Mouse (Mus musculus) thymus, postnatal 0 days (tissue): ENCODE results near the gene Atg7. TPM values are rescaled to one million over a fixed set of nuclear protein-coding genes. Genes with fewer than 3 reads are reported as not detected.

ENCODE experiments used
- DNase-seq: peaks from one replicate; pipeline ENCODE4 v3.0.0-alpha.2; 2015; ENCODE audit warnings: low spot score
- polyA plus RNA-seq: library from polyadenylated mRNA; unstranded; fragments of >200 nt; fragmentation: Nextera tagmentation; extraction: Ambion mirVana; gene quantifications from 2 replicates; pipeline ENCODE4 v1.2.1, GENCODE M21; 2015

Atg7 gene
- polyA plus RNA-seq, 1 experiment from 2014 or later, result 19.6 TPM

GRCm38 (mm10) chr6:114896281-114896680, 253.4 kb downstream of the Atg7 start:
- DNase-seq, result no peak

- DNase-seq, result peak; percentile 43
Observed at GRCm38 (mm10) chr6:114898949-114899348, 256.1 kb downstream of the Atg7 start.

- peak; percentile 58 for DNase-seq
Observed at GRCm38 (mm10) chr6:114899652-114900051, 256.8 kb downstream of the Atg7 start.

GRCm38 (mm10) chr6:114900194-114900593, 257.3 kb downstream of the Atg7 start:
- no peak for DNase-seq

GRCm38 (mm10) chr6:114901321-114901824, 258.5 kb downstream of the Atg7 start:
- no peak for DNase-seq

- no peak for DNase-seq
Observed at GRCm38 (mm10) chr6:114901921-114902320, 259.0 kb downstream of the Atg7 start.

- no peak for DNase-seq
Observed at GRCm38 (mm10) chr6:114904233-114904632, 261.3 kb downstream of the Atg7 start.

- DNase-seq, result no peak
Observed at GRCm38 (mm10) chr6:114904818-114905217, 261.9 kb downstream of the Atg7 start.

- no peak for DNase-seq
Observed at GRCm38 (mm10) chr6:114905253-114906028, 262.5 kb downstream of the Atg7 start.

- no peak for DNase-seq
Observed at GRCm38 (mm10) chr6:114906209-114906608, 263.3 kb downstream of the Atg7 start.

GRCm38 (mm10) chr6:114907459-114907858, 264.6 kb downstream of the Atg7 start:
- no peak for DNase-seq

- DNase-seq, result no peak
Observed at GRCm38 (mm10) chr6:114909801-114910200, 266.9 kb downstream of the Atg7 start.

Other genes with a start within 250 kb of the Atg7 start
- gene Hrh1, start 245.2 kb upstream of the Atg7 start, polyA plus RNA-seq, result 0.10 and 0.12 TPM in 2 replicates